Mouse (Mus musculus) midbrain, embryonic 11.5 days (tissue): ENCODE measurements around the gene Sorcs1. TPM values are rescaled to one million over a fixed set of nuclear protein-coding genes. Genes with fewer than 3 reads are reported as not detected.

Experiments
- ATAC-seq: fragments of 200-750 bp; cut with Nextera tagmentation; 2 replicates; pipeline ENCODE4 v1.8.0; 2017; ENCODE audit warnings: moderate TSS enrichment, moderate library complexity; ENCODE audit not compliant: low FRiP score
- DNase-seq: peaks from one replicate; pipeline ENCODE4 v3.0.0; 2015; ENCODE audit warnings: low spot score; ENCODE audit errors: missing footprints
- H3K27ac ChIP-seq: fragments of 300-500 bp; sonication (generic); 2 replicates; pipeline ENCODE4 v1.5.1; 2014; ENCODE audit warnings: low read depth, low read length
- H3K27me3 ChIP-seq: fragments of 300-500 bp; sonication (generic); 2 replicates; pipeline ENCODE4 v1.6.1; 2014; ENCODE audit warnings: mild to moderate bottlenecking, low read length, moderate library complexity, mixed read lengths; ENCODE audit not compliant: control insufficient read depth, insufficient read depth
- H3K36me3 ChIP-seq: fragments of 300-500 bp; sonication (generic); 2 replicates; pipeline ENCODE4 v1.6.1; 2014; ENCODE audit warnings: mild to moderate bottlenecking, low read length, moderate library complexity, mixed read lengths; ENCODE audit not compliant: control insufficient read depth, insufficient read depth
- H3K4me1 ChIP-seq: fragments of 300-500 bp; sonication (generic); 2 replicates; pipeline ENCODE4 v1.6.1; 2014; ENCODE audit warnings: low read length; ENCODE audit not compliant: control insufficient read depth, insufficient read depth
- H3K4me2 ChIP-seq: fragments of 300-500 bp; sonication (generic); 2 replicates; pipeline ENCODE4 v1.6.1; 2014; ENCODE audit warnings: mild to moderate bottlenecking, moderate library complexity
- H3K4me3 ChIP-seq: fragments of 300-500 bp; sonication (generic); 2 replicates; pipeline ENCODE4 v1.5.1; 2014; ENCODE audit warnings: low read depth, low read length
- H3K9ac ChIP-seq: fragments of 300-500 bp; sonication (generic); 2 replicates; pipeline ENCODE4 v1.6.1; 2014; ENCODE audit warnings: low read length
- H3K9me3 ChIP-seq: fragments of 300-500 bp; sonication (generic); 2 replicates; pipeline ENCODE4 v1.6.1; 2016; ENCODE audit warnings: low read length; ENCODE audit not compliant: control insufficient read depth
- WGBS: fragments of 180-500 bp; shearing (Covaris S2); extraction: QIAGEN DNeasy Blood & Tissue Kit; methylation state at CpG from one replicate; pipeline ENCODE4 v1.1.7; 2014; 5-methylcytosine and 5-hydroxymethylcytosine counted together
- polyA plus RNA-seq: library from polyadenylated mRNA; unstranded; fragments of >200 nt; fragmentation: Nextera tagmentation; extraction: Ambion mirVana; gene quantifications from 2 replicates; pipeline ENCODE4 v1.2.1, GENCODE M21; 2014

The Sorcs1 gene
- polyA plus RNA-seq, 1 experiment from 2014 or later = 2.0 TPM

- ATAC-seq = no peak
- H3K9ac ChIP-seq = no peak overlapping the region
- no peak overlapping the region for H3K27ac ChIP-seq
- no peak for DNase-seq
- no peaks in the 10 kb centered on the region for H3K36me3 ChIP-seq
- H3K27me3 ChIP-seq = no peaks in the 10 kb centered on the region
- no peaks in the 10 kb centered on the region; the same call in 1 of the 2 replicates for H3K4me1 ChIP-seq
- H3K4me2 ChIP-seq = no peak overlapping the region
- no peak overlapping the region for H3K4me3 ChIP-seq
- H3K9me3 ChIP-seq = no peaks in the 10 kb centered on the region
- WGBS = 72% methylated on average over 1 of the region's 1 CpGs
These were observed 255.5 kb downstream of the Sorcs1 start for GRCm38 (mm10) chr19:50422928-50423327.

DNA sequence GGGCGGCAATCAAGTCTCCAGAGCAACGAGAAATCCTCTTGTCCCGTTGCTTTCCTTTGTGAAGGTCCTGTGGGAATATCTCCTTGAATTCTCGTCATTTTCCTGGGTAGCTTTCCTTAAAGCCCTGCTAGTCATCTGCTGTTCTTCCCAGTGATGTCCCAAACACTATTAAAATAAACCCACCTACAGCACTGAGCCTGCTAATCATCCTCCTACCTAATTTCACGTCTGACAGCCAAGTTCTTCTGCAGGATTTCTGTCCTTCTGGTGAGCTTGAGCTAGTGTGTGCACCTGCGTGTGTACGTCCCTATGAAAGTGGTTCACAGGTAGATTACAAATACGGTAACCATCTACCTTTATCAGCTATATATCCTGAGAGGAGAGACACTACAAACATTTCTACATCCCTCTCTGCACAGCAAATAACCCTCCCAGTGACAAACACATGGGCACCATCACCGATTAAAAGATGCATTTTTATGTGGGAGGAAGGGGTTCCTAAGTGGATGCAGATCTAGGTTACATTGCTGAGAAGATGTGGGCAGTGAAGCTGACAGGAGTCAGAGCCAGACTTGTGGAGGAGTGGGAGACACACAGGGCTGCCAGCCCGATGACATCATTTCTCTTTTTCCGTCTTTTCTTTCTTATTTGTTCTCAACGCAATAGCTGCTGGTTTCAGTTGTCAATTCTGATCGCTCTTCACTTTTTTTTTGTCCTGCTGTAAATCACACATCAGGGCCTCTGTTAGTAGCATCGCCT lies 259.3 kb downstream of the Sorcs1 start:
- no peak overlapping the region for H3K4me3 ChIP-seq
- no peaks in the 10 kb centered on the region; the same call in 1 of the 2 replicates for H3K4me1 ChIP-seq
- H3K9ac ChIP-seq = no peak overlapping the region
- no peaks in the 10 kb centered on the region for H3K9me3 ChIP-seq
- H3K27me3 ChIP-seq = no peaks in the 10 kb centered on the region
- no peaks in the 10 kb centered on the region for H3K36me3 ChIP-seq
- H3K4me2 ChIP-seq = no peak overlapping the region
- 50% methylated on average over 14 of the region's 14 CpGs for WGBS
- no peak overlapping the region for H3K27ac ChIP-seq
- DNase-seq (no peak), ATAC-seq (no peak)

DNA sequence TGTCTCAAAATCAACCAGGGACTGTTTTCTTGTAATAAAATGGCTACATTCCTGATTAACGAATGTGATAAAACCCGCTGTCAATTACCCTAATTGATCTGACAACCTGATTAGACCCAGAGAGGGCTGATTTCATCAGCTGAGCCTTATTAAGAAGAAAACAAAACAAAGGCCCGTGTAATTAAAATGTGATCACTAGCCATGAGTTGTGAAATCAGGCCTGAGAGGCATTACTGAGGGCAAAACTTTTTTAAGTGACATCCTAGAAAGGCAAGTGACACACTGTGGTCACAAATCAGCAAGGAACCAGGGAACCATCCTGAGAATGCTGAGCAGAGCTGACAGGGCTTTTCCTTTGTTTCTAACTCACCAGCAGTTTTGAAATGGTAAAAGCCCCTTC lies 267.9 kb downstream of the Sorcs1 start:
- DNase-seq (no peak), ATAC-seq (no peak)
- Histone ChIP-seq H3K36me3 (no peaks in the 10 kb centered on the region), H3K27me3 (no peaks in the 10 kb centered on the region), H3K4me1 (no peaks in the 10 kb centered on the region), H3K9ac (no peak overlapping the region), H3K9me3 (no peaks in the 10 kb centered on the region), H3K27ac (no peak overlapping the region), H3K4me2 (no peak overlapping the region), H3K4me3 (no peak overlapping the region)
- 84% methylated on average over 3 of the region's 3 CpGs for WGBS

- Histone ChIP-seq H3K27ac (no peak overlapping the region), H3K9ac (no peak overlapping the region), H3K4me1 (no peaks in the 10 kb centered on the region), H3K4me3 (no peak overlapping the region), H3K27me3 (no peaks in the 10 kb centered on the region), H3K36me3 (no peaks in the 10 kb centered on the region), H3K9me3 (no peaks in the 10 kb centered on the region), H3K4me2 (no peak overlapping the region)
- ATAC-seq (no peak), DNase-seq (peak; percentile 41)
- WGBS = 85% methylated on average over 2 of the region's 2 CpGs
These were observed 280.1 kb downstream of the Sorcs1 start for GRCm38 (mm10) chr19:50398341-50398740.

GRCm38 (mm10) chr19:50395731-50396130 lies 282.7 kb downstream of the Sorcs1 start:
- Histone ChIP-seq H3K4me2 (no peak overlapping the region), H3K9me3 (no peaks in the 10 kb centered on the region), H3K27ac (no peak overlapping the region), H3K9ac (no peak overlapping the region), H3K27me3 (no peaks in the 10 kb centered on the region), H3K4me3 (no peak overlapping the region), H3K36me3 (no peaks in the 10 kb centered on the region), H3K4me1 (no peaks in the 10 kb centered on the region)
- 95% methylated on average over 6 of the region's 6 CpGs for WGBS
- no peak for DNase-seq
- ATAC-seq = no peak

- Histone ChIP-seq H3K4me3 (no peak overlapping the region), H3K9me3 (no peaks in the 10 kb centered on the region), H3K36me3 (no peaks in the 10 kb centered on the region), H3K27me3 (no peaks in the 10 kb centered on the region), H3K27ac (no peak overlapping the region), H3K4me2 (no peak overlapping the region), H3K9ac (no peak overlapping the region), H3K4me1 (no peaks in the 10 kb centered on the region)
- 85% methylated on average over 5 of the region's 5 CpGs for WGBS
- DNase-seq (no peak), ATAC-seq (no peak)
These were observed 284.3 kb downstream of the Sorcs1 start for GRCm38 (mm10) chr19:50394101-50394500.

DNA sequence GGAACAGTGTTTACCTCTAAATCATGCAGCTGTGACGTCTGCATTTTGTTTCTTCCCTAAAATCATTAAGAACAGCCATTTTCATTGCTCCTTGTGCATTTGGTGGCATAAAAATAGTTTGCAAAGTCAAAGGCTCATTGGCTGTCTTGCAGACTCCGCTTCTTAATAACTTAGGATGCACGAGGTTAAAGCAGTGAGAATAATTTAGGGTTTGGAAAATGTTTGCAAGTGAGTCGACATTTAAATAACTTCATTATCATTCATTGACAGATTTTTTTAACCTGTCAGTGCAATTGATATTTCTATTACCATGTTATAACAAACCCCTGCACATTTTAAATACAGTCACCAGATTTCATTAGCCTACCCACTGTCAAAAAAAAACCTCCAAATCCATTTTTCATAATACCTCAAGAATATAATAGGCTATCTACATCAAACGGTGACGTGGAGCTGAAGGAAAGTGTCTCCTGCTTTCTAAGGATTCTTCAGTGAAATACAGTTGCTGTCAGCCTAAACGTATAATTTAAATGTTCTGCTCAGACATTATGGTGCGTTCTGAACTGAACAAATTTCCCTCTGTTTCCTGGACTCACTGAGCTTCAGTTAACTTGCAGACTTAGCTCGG lies 288.4 kb downstream of the Sorcs1 start:
- 85% methylated on average over 9 of the region's 9 CpGs for whole genome bisulfite sequencing
- ATAC-seq = no peak
- no peak for DNase-seq
- no peak overlapping the region for H3K4me3 ChIP-seq
- H3K9me3 ChIP-seq = peaks cover 4% of the 10 kb centered on the region
- H3K27ac ChIP-seq = no peak overlapping the region
- H3K9ac ChIP-seq = no peak overlapping the region
- H3K27me3 ChIP-seq = no peaks in the 10 kb centered on the region
- H3K4me2 ChIP-seq = no peak overlapping the region
- no peaks in the 10 kb centered on the region for H3K4me1 ChIP-seq
- H3K36me3 ChIP-seq = no peaks in the 10 kb centered on the region

DNA sequence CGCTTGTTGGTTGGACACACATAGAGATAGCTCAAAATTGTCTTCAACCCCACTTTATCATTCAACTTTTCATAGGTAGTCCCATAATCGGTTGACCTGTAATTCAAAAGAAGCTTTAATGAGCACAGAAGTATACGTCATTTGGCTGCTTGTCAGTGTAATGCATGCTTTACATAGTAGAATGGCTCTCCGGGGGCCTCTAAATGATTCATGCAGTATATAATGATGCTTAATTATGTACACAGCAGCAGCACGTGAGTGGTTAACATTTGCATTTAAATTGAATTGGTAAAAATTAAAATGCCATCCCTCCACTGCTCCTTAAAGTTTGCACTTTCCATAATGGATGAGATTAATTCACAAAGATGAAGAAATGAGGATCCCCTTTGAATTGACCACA lies 299.5 kb downstream of the Sorcs1 start:
- Histone ChIP-seq H3K4me2 (no peak overlapping the region), H3K4me3 (no peak overlapping the region), H3K4me1 (no peaks in the 10 kb centered on the region), H3K36me3 (no peaks in the 10 kb centered on the region), H3K27ac (no peak overlapping the region), H3K27me3 (no peaks in the 10 kb centered on the region), H3K9me3 (no peaks in the 10 kb centered on the region), H3K9ac (no peak overlapping the region)
- no peak for ATAC-seq
- peak; percentile 59 for DNase-seq
- WGBS = 84% methylated on average over 5 of the region's 5 CpGs

DNA sequence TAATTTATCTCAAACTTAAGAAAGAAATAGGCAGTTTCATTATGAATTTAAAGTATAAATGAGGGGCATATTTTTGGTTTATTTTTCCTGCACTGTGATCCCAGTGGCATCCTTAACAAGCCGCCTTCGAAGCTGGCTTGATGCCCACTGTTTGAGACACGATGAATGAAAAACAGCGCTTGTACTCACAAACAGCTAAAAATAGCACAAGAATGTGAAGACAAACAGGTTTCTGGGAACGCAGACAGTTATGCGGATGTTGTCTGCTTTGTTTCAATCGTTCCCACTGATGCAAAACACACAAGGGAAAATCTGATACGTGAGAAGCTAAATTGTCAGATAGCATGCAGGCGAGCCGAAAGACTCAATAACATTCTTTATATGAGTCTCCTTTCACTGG lies 303.7 kb downstream of the Sorcs1 start:
- DNase-seq (peak; percentile 35), ATAC-seq (no peak)
- H3K4me2 ChIP-seq = no peak overlapping the region
- no peaks in the 10 kb centered on the region for H3K4me1 ChIP-seq
- no peak overlapping the region for H3K27ac ChIP-seq
- H3K27me3 ChIP-seq = no peaks in the 10 kb centered on the region
- H3K36me3 ChIP-seq = no peaks in the 10 kb centered on the region
- 89% methylated on average over 10 of the region's 10 CpGs for WGBS
- H3K4me3 ChIP-seq = no peak overlapping the region
- H3K9ac ChIP-seq = no peak overlapping the region
- H3K9me3 ChIP-seq = no peaks in the 10 kb centered on the region
